Mouse (Mus musculus) heart, embryonic 14.5 days (tissue): ENCODE results near the gene Zcchc8. TPM values are rescaled to one million over a fixed set of nuclear protein-coding genes. Genes with fewer than 3 reads are reported as not detected.

Source experiments
- ATAC-seq: fragments of 200-750 bp; cut with Nextera tagmentation; 2 replicates; pipeline ENCODE4 v1.8.0; 2017; ENCODE audit warnings: low read depth, moderate TSS enrichment; ENCODE audit not compliant: insufficient number of reproducible peaks, insufficient read depth, low FRiP score
- H3K27ac ChIP-seq, 2 experiments: fragments of 200-500 bp in 1 of 2; fragments of 300-500 bp in 1 of 2; sonication (generic) in 1 of 2; replicated peaks in 1 of 2; 2 replicates each; pipeline ENCODE4 v1.5.1; 2012 to 2014; ENCODE audit warnings: low read depth in 2 of 2, low read length in 2 of 2, control low read depth in 1 of 2, mild to moderate bottlenecking in 1 of 2, mixed read lengths in 1 of 2; ENCODE audit not compliant: control insufficient read depth in 1 of 2, insufficient read depth in 1 of 2
- H3K27me3 ChIP-seq: fragments of 300-500 bp; sonication (generic); 2 replicates; pipeline ENCODE4 v1.6.1; 2014; ENCODE audit warnings: mild to moderate bottlenecking, low read length, control low read depth; ENCODE audit not compliant: control insufficient read depth, insufficient read depth
- H3K36me3 ChIP-seq: fragments of 300-500 bp; sonication (generic); 2 replicates; pipeline ENCODE4 v1.6.1; 2014; ENCODE audit warnings: mild to moderate bottlenecking, control low read depth, low read length, mixed read lengths; ENCODE audit not compliant: control insufficient read depth, insufficient read depth
- H3K4me1 ChIP-seq, 2 experiments: fragments of 200-500 bp in 1 of 2; fragments of 300-500 bp in 1 of 2; sonication (generic) in 1 of 2; 2 replicates each; pipeline ENCODE4 v1.6.1; 2012 to 2014; ENCODE audit warnings: low read length in 2 of 2, control low read depth in 1 of 2, mixed read lengths in 1 of 2; ENCODE audit not compliant: control insufficient read depth in 2 of 2, insufficient read depth in 2 of 2
- H3K4me2 ChIP-seq: fragments of 300-500 bp; sonication (generic); 2 replicates; pipeline ENCODE4 v1.6.1; 2014; ENCODE audit warnings: mild to moderate bottlenecking, low read length
- H3K4me3 ChIP-seq, 2 experiments: fragments of 200-500 bp in 1 of 2; fragments of 300-500 bp in 1 of 2; sonication (generic) in 1 of 2; 2 replicates each; pipeline ENCODE4 v1.5.1; 2012 to 2014; ENCODE audit warnings: low read length in 2 of 2, mild to moderate bottlenecking in 2 of 2, control low read depth in 1 of 2, low read depth in 1 of 2, moderate library complexity in 1 of 2; ENCODE audit not compliant: control insufficient read depth in 1 of 2, insufficient read depth in 1 of 2
- H3K9ac ChIP-seq: fragments of 300-500 bp; sonication (generic); 2 replicates; pipeline ENCODE4 v1.6.1; 2014; ENCODE audit warnings: mild to moderate bottlenecking, low read length
- H3K9me3 ChIP-seq: fragments of 300-500 bp; sonication (generic); 2 replicates; pipeline ENCODE4 v1.6.1; 2016; ENCODE audit warnings: low read length, control low read depth; ENCODE audit not compliant: control insufficient read depth
- WGBS: fragments of 180-500 bp; shearing (Covaris S2); extraction: QIAGEN DNeasy Blood & Tissue Kit; methylation state at CpG from one replicate; pipeline ENCODE4 v1.1.7; 2014; 5-methylcytosine and 5-hydroxymethylcytosine counted together
- polyA plus RNA-seq: library from polyadenylated mRNA; unstranded; fragments of >200 nt; fragmentation: Nextera tagmentation; extraction: Ambion mirVana; gene quantifications from 2 replicates; pipeline ENCODE4 v1.2.1, GENCODE M21; 2014

Zcchc8 gene
- polyA plus RNA-seq, 1 experiment from 2014 or later = 57.0 TPM

- H3K27me3 ChIP-seq = no peaks in the 10 kb centered on the region
- H3K9me3 ChIP-seq = no peaks in the 10 kb centered on the region
- H3K4me1 ChIP-seq = peaks cover 22 to 51% of the 10 kb centered on the region in 2 experiments
- H3K27ac ChIP-seq = peak overlapping the region; percentile 57 to 61
- no peak for ATAC-seq
- no peak overlapping the region for H3K4me3 ChIP-seq
- peaks cover 28% of the 10 kb centered on the region for H3K36me3 ChIP-seq
- H3K9ac ChIP-seq = peak overlapping the region; percentile 41
- WGBS = 13% methylated on average over 7 of the region's 7 CpGs
- H3K4me2 ChIP-seq = peak overlapping the region; percentile 41
These were observed 63.2 kb downstream of the Zcchc8 start for GRCm38 (mm10) chr5:123657651-123658050.

- no peak for ATAC-seq
- Histone ChIP-seq H3K9me3 (no peaks in the 10 kb centered on the region), H3K9ac (no peak overlapping the region), H3K4me1 (peaks cover 11 to 23% of the 10 kb centered on the region in 2 experiments), H3K4me2 (no peak overlapping the region), H3K27ac (peak overlapping the region in 1 of 2 experiments; percentile 64; a peak in 2 of 4 replicates), H3K4me3 (no peak overlapping the region), H3K27me3 (no peaks in the 10 kb centered on the region), H3K36me3 (peaks cover 44% of the 10 kb centered on the region)
- 55% methylated on average over 5 of the region's 5 CpGs for WGBS
These were observed 66.0 kb downstream of the Zcchc8 start for GRCm38 (mm10) chr5:123654937-123655336.

GRCm38 (mm10) chr5:123653287-123653801 is 67.6 kb downstream of the Zcchc8 start:
- no peaks in the 10 kb centered on the region for H3K27me3 ChIP-seq
- H3K36me3 ChIP-seq = peaks cover 50% of the 10 kb centered on the region
- H3K4me2 ChIP-seq = no peak overlapping the region
- peaks cover 7 to 10% of the 10 kb centered on the region in 2 experiments for H3K4me1 ChIP-seq
- H3K27ac ChIP-seq = 0 out of 4 replicates have a peak overlapping the region, but pooled peaks of 1 of the 2 experiments have one; percentile 21
- H3K4me3 ChIP-seq = no peak overlapping the region
- WGBS = 74% methylated on average over 11 of the region's 11 CpGs
- H3K9me3 ChIP-seq = no peaks in the 10 kb centered on the region
- H3K9ac ChIP-seq = no peak overlapping the region
- ATAC-seq = no peak

- Histone ChIP-seq H3K4me1 (no peaks in the 10 kb centered on the region), H3K36me3 (peaks cover 74% of the 10 kb centered on the region), H3K27ac (no peak overlapping the region), H3K9ac (no peak overlapping the region), H3K27me3 (no peaks in the 10 kb centered on the region), H3K9me3 (no peaks in the 10 kb centered on the region), H3K4me2 (no peak overlapping the region), H3K4me3 (no peak overlapping the region)
- ATAC-seq = no peak
- WGBS = 66% methylated on average over 2 of the region's 2 CpGs
These were observed 70.1 kb downstream of the Zcchc8 start for GRCm38 (mm10) chr5:123650825-123651224.

Other genes with a start within 250 kb of the Zcchc8 start
- gene Lrrc43, start 231.8 kb downstream of the Zcchc8 start, polyA plus RNA-seq = not detected in 2 replicates
- gene Il31, start 231.6 kb downstream of the Zcchc8 start, polyA plus RNA-seq = not detected in 2 replicates
- 0.40 and 0.41 TPM in 2 replicates for gene B3gnt4, start 210.6 kb downstream of the Zcchc8 start, polyA plus RNA-seq
- 100 and 104 TPM in 2 replicates for gene Diablo, start 196.9 kb downstream of the Zcchc8 start, polyA plus RNA-seq
- 0.31 and 0.57 TPM in 2 replicates for gene Gm49027, start 195.6 kb downstream of the Zcchc8 start, polyA plus RNA-seq
- 23.7 and 26.2 TPM in 2 replicates for gene Vps33a, start 148.1 kb downstream of the Zcchc8 start, polyA plus RNA-seq
- 48.0 and 50.5 TPM in 2 replicates for gene Clip1, start 36.5 kb downstream of the Zcchc8 start, polyA plus RNA-seq
- gene Rsrc2, start 28.3 kb upstream of the Zcchc8 start, polyA plus RNA-seq = 77.3 and 80.5 TPM in 2 replicates
- 19.4 and 23.1 TPM in 2 replicates for gene Kntc1, start 28.6 kb upstream of the Zcchc8 start, polyA plus RNA-seq
- gene Hcar2, start 144.4 kb upstream of the Zcchc8 start, polyA plus RNA-seq = not detected in 2 replicates
- 0.32 TPM in 1 of 2 replicates, not detected in the other for gene Hcar1, start 158.9 kb upstream of the Zcchc8 start, polyA plus RNA-seq
- 89.2 and 89.5 TPM in 2 replicates for gene Denr, start 186.1 kb upstream of the Zcchc8 start, polyA plus RNA-seq
- gene Gm43518, start 206.3 kb upstream of the Zcchc8 start, polyA plus RNA-seq = 1.4 and 2.8 TPM in 2 replicates
- gene Ccdc62, start 209.6 kb upstream of the Zcchc8 start, polyA plus RNA-seq = 5.1 and 6.2 TPM in 2 replicates